8 mouse cellular contexts compared by ENCODE assay signal in genomic region chr17:46545813-46546564, GRCm38 (mm10). TPM values are rescaled to one million over a fixed set of nuclear protein-coding genes. Genes with fewer than 3 reads are reported as not detected.
A peak's percentile ranks its signal among the peaks of the same experiment; 100 is the strongest.
DNase-seq lines count a peak whose midpoint lies in the region; ATAC-seq and TF ChIP-seq lines count a peak whose summit lies in the region.

TSS of gene Cul9 (minus strand) at chr17:46546388.

- no peaks in the 10 kb centered on the region for H3K9me3 ChIP-seq in forebrain, postnatal 0 days (ENCODE audit: low read length)
- no peaks in the 10 kb centered on the region for H3K9me3 ChIP-seq in liver, embryonic 16.5 days (replicated peaks; ENCODE audit: control insufficient read depth, low read length)
- no peaks in the 10 kb centered on the region for H3K9me3 ChIP-seq in neural tube, embryonic 11.5 days (ENCODE audit: control insufficient read depth, low read length)

- intact Hi-C loops in heart, postnatal 14 days (cut with DNase I) = no loop called here

- peak; percentile 58 for DNase-seq in ES-CJ7 (ENCODE audit: low read depth, low spot score)
- peak; percentile 92 for DNase-seq in cerebellum, adult 11-12 months
- DNase-seq in forebrain, postnatal 0 days = peak; percentile 89
- DNase-seq in heart, postnatal 14 days = peak; percentile 74 to 83
- DNase-seq in kidney, postnatal 4 days = peak; percentile 81 to 88
- peak; percentile 82 for DNase-seq in neural tube, embryonic 11.5 days (ENCODE audit: low spot score)
- peak; percentile 82 for DNase-seq in testis, postnatal 10 days (ENCODE audit: low spot score)

- H3K9ac ChIP-seq in forebrain, postnatal 0 days = peak within 1 kb of the TSS; percentile 90
- H3K9ac ChIP-seq in liver, embryonic 16.5 days (ENCODE audit: low read depth, low read length) = peak within 1 kb of the TSS; percentile 44
- H3K9ac ChIP-seq in neural tube, embryonic 11.5 days (ENCODE audit: low read length) = peak within 1 kb of the TSS; percentile 80

- H3K4me2 ChIP-seq in forebrain, postnatal 0 days (ENCODE audit: low read depth) = peak within 1 kb of the TSS; percentile 73
- H3K4me2 ChIP-seq in liver, embryonic 16.5 days (ENCODE audit: low read depth, low read length) = peak within 1 kb of the TSS; percentile 64
- H3K4me2 ChIP-seq in neural tube, embryonic 11.5 days (ENCODE audit: low read depth) = peak within 1 kb of the TSS; percentile 72

- no peak for TF ChIP-seq CTCF in forebrain, postnatal 0 days (IDR thresholded peaks at IDR 0.05; ENCODE audit: low read depth)

- peaks cover 42% of the 10 kb centered on the region for H3K36me3 ChIP-seq in forebrain, postnatal 0 days (ENCODE audit: insufficient read depth)
- H3K36me3 ChIP-seq in liver, embryonic 16.5 days (ENCODE audit: control insufficient read depth, insufficient read depth) = peaks cover 6% of the 10 kb centered on the region; the same call in 1 of the 2 replicates
- H3K36me3 ChIP-seq in neural tube, embryonic 11.5 days (ENCODE audit: control insufficient read depth, insufficient read depth, low read length) = peaks cover 2% of the 10 kb centered on the region; the same call in 1 of the 2 replicates

- peak; percentile 96 for ATAC-seq in forebrain, postnatal 0 days
- ATAC-seq in liver, embryonic 16.5 days (ENCODE audit: low read depth) = peak; percentile 50; the same call in 1 of the 2 replicates
- ATAC-seq in neural tube, embryonic 11.5 days (ENCODE audit: insufficient read depth, low FRiP score, low TSS enrichment) = peak; percentile 79; the same call in 1 of the 2 replicates

- H3K4me3 ChIP-seq in forebrain, postnatal 0 days (ENCODE audit: low read depth, low read length) = peak within 1 kb of the TSS; percentile 57
- H3K4me3 ChIP-seq in liver, embryonic 16.5 days (ENCODE audit: low read depth, low read length) = peak within 1 kb of the TSS; percentile 56
- peak within 1 kb of the TSS; percentile 49 for H3K4me3 ChIP-seq in neural tube, embryonic 11.5 days (ENCODE audit: low read depth, low read length)

- WGBS in forebrain, postnatal 0 days = 2% methylated on average over 49 of the region's 49 CpGs
- 4% methylated on average over 47 of the region's 49 CpGs for WGBS in liver, embryonic 16.5 days (ENCODE audit: insufficient replicate concordance)
- 1% methylated on average over 49 of the region's 49 CpGs for WGBS in neural tube, embryonic 11.5 days

- no peaks in the 10 kb centered on the region; the same call in 1 of the 2 replicates for H3K4me1 ChIP-seq in forebrain, postnatal 0 days (ENCODE audit: insufficient read depth)
- H3K4me1 ChIP-seq in liver, embryonic 16.5 days (ENCODE audit: control insufficient read depth, low read depth, low read length) = peaks cover 3% of the 10 kb centered on the region; the same call in 1 of the 2 replicates
- peaks cover 15% of the 10 kb centered on the region for H3K4me1 ChIP-seq in neural tube, embryonic 11.5 days (ENCODE audit: control insufficient read depth, insufficient read depth, low read length)

- 0 out of 2 replicates have a peak within 1 kb of the TSS, but pooled peaks have one; percentile 57 for H3K27ac ChIP-seq in forebrain, postnatal 0 days (ENCODE audit: low read depth, low read length)
- H3K27ac ChIP-seq in liver, embryonic 16.5 days (ENCODE audit: low read length) = no peak within 1 kb of the TSS
- H3K27ac ChIP-seq in neural tube, embryonic 11.5 days (ENCODE audit: low read depth, low read length) = no peak within 1 kb of the TSS

- H3K27me3 ChIP-seq in forebrain, postnatal 0 days (ENCODE audit: insufficient read depth, low read length) = no peaks in the 10 kb centered on the region
- H3K27me3 ChIP-seq in liver, embryonic 16.5 days (ENCODE audit: control insufficient read depth, insufficient read depth, low read depth, low read length) = peaks cover 22% of the 10 kb centered on the region
- H3K27me3 ChIP-seq in neural tube, embryonic 11.5 days (ENCODE audit: control insufficient read depth, insufficient read depth, low read length) = no peaks in the 10 kb centered on the region

RNA-seq across cellular contexts. Expression of gene Cul9, which starts in this region (rescaled TPM):
- total RNA-seq in forebrain, postnatal 0 days (2014; rRNA removed) = 31.9 and 44.4 TPM in 2 replicates
- polyA plus RNA-seq in forebrain, postnatal 0 days (2015; fragmentation: Nextera tagmentation; extraction: Ambion mirVana) = 9.7 and 13.7 TPM in 2 replicates
- total RNA-seq in heart, postnatal 14 days (2021) = 10 to 100 TPM; 17.0 to 18.2 TPM
- polyA plus RNA-seq in liver, embryonic 16.5 days (2015; fragmentation: Nextera tagmentation; extraction: Ambion mirVana) = 0.60 and 0.76 TPM in 2 replicates
- polyA plus RNA-seq in neural tube, embryonic 11.5 days (2014; fragmentation: Nextera tagmentation; extraction: Ambion mirVana) = 4.4 and 5.4 TPM in 2 replicates

Comparison
In these comparisons a context has a peak if more than half of its experiments do, and no peak if none do; other contexts are left out.
1. Peak in ATAC-seq, H3K4me3 ChIP-seq, H3K9ac ChIP-seq and H3K4me2 ChIP-seq in liver, embryonic 16.5 days; RNA of the gene not detected or under 1 TPM.